Comparison of ENCODE assay signal across 9 mouse cellular contexts in the genomic region with DNA sequence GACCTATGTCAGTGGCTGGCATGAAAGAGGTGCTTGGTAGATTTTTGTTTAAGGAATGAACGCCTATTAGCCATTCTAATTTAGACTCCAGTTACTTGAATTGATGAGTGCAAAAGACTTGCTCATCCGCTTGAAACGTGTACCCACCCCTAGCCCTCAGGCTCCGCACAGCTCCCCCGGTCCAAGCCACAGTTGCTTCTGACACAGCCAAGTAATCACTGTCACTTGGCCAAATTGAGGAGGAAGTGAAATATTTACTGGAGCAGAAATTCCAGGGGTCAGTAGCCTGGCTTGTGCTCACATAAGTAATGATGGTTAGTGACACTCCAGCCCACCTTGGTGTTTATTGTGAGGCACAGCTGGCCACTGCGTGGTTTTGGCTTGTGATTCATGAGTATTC.
A peak's percentile ranks its signal among the peaks of the same experiment; 100 is the strongest.
DNase-seq lines count a peak whose midpoint lies in the region; ATAC-seq lines count a peak whose summit lies in the region.
"Had no signal": no experiment of that assay in that cellular context is flagged by ENCODE, and none has a peak within 500 bp of the region (broad histone marks: within the 10 kb centered on the region; RNA-seq: fewer than 3 reads in every experiment).

No protein-coding gene starts in this region.

- no peaks in the 10 kb centered on the region; the same call in 1 of the 2 replicates for H3K27me3 ChIP-seq in forebrain, embryonic 12.5 days

- H3K4me2 ChIP-seq in forebrain, embryonic 12.5 days: peak overlapping the region; percentile 34; the same call in 1 of the 2 replicates

- DNase-seq in heart, adult 18-20 months: peak; percentile 21 to 43
- DNase-seq in heart, postnatal 4 days: no peak
- DNase-seq in kidney, adult 18-20 months: peak; percentile 17
- peak; percentile 39 for DNase-seq in lung, postnatal 25 days (ENCODE audit: low spot score)
- no peak for DNase-seq in left cerebral cortex, adult 18-20 months (ENCODE audit: low spot score in 2 of 2)
- no peak for DNase-seq in gastrocnemius, postnatal 36 days
- no peak for DNase-seq in urinary bladder, postnatal 14 days (ENCODE audit: low spot score)

- intact Hi-C loops in gastrocnemius, postnatal 36 days (cut with DNase I): no loop called here

- 0 out of 2 replicates have a peak overlapping the region, but pooled peaks have one; percentile 19 for H3K27ac ChIP-seq in forebrain, embryonic 12.5 days

- H3K9me3 ChIP-seq in forebrain, embryonic 12.5 days: no peaks in the 10 kb centered on the region

- no peak overlapping the region for H3K4me3 ChIP-seq in forebrain, embryonic 12.5 days (replicated peaks)
- H3K4me3 ChIP-seq: myocyte had no signal

- peaks cover 50% of the 10 kb centered on the region for H3K4me1 ChIP-seq in forebrain, embryonic 12.5 days

- no peak for ATAC-seq in forebrain, embryonic 12.5 days (ENCODE audit: low FRiP score)

- WGBS in forebrain, embryonic 12.5 days: 63% methylated on average over 6 of the region's 6 CpGs

- H3K9ac ChIP-seq in forebrain, embryonic 12.5 days: no peak overlapping the region

- H3K36me3 ChIP-seq in forebrain, embryonic 12.5 days (replicated peaks): no peaks in the 10 kb centered on the region

Comparison
In these comparisons a context has a peak if more than half of its experiments do, and no peak if none do; other contexts are left out.
1. DNase-seq: peak in heart, adult 18-20 months (2 of 2), kidney, adult 18-20 months (single experiment) and lung, postnatal 25 days (single experiment); none in heart, postnatal 4 days (single experiment), left cerebral cortex, adult 18-20 months (0 of 2), gastrocnemius, postnatal 36 days (0 of 2) and urinary bladder, postnatal 14 days (single experiment).